Mouse (Mus musculus) midbrain, embryonic 10.5 days (tissue): ENCODE data around the gene Pcnx4. TPM values are rescaled to one million over a fixed set of nuclear protein-coding genes. Genes with fewer than 3 reads are reported as not detected.

Experiments used
- DNase-seq: peaks from one replicate; pipeline ENCODE4 v3.0.0-alpha.2; 2017; ENCODE audit warnings: low spot score
- H3K27ac ChIP-seq: fragments of 300-500 bp; sonication (generic); replicated peaks from 2 replicates; pipeline ENCODE4 v1.5.1; 2016; ENCODE audit warnings: mild to moderate bottlenecking
- H3K27me3 ChIP-seq: fragments of 300-500 bp; sonication (generic); 2 replicates; pipeline ENCODE4 v1.6.1; 2016; ENCODE audit warnings: low read depth, mild to moderate bottlenecking; ENCODE audit not compliant: poor library complexity, severe bottlenecking
- H3K36me3 ChIP-seq: fragments of 300-500 bp; sonication (generic); 2 replicates; pipeline ENCODE4 v1.6.1; 2016; ENCODE audit warnings: mild to moderate bottlenecking, moderate library complexity
- H3K4me1 ChIP-seq: fragments of 300-500 bp; sonication (generic); 2 replicates; pipeline ENCODE4 v1.6.1; 2016
- H3K4me3 ChIP-seq: fragments of 300-500 bp; sonication (generic); 2 replicates; pipeline ENCODE4 v1.5.1; 2016; ENCODE audit warnings: mild to moderate bottlenecking, moderate library complexity
- H3K9me3 ChIP-seq: fragments of 300-500 bp; sonication (generic); replicated peaks from 2 replicates; pipeline ENCODE4 v1.6.1; 2016; ENCODE audit warnings: mild to moderate bottlenecking
- WGBS: fragments of 180-500 bp; shearing (Covaris S2); methylation state at CpG from one replicate; pipeline ENCODE4 v1.1.7; 2016; 5-methylcytosine and 5-hydroxymethylcytosine counted together
- polyA plus RNA-seq: library from polyadenylated mRNA; unstranded; fragments of >200 nt; fragmentation: Nextera tagmentation; extraction: Ambion mirVana; gene quantifications from 2 replicates; pipeline ENCODE4 v1.2.1, GENCODE M21; 2016

The Pcnx4 gene
- polyA plus RNA-seq, 1 experiment from 2014 or later, result 13.4 TPM

DNA sequence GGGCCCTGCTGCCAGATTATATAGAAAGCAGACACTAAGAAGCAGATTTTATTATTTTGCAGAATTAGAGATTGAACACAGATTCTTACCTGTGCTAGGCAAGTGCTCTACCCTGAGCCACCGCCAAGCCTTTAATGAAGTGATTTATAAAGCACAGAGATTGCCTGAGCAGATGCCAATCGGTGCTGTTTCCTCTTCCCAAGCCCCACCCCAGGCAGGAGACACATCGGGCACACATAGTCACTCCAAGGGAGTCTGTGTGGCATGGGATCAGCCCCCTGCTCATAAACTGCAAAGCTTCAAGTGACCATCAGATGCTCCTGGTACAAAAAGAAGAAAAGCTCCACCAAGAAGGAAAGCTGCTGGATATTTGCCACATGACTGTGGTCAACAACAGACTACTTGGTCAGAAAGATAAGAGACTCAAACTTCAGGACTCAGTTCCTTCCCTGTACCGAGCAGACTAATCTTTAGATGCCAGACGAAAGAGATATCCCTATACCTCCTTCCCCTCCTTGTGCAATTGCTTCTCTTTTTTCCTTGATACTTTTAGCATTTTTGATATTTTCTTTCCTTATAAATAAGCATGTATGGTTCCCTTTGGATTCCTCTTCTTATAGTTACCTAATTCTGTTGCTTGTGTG, 86.8 kb downstream of the Pcnx4 start:
- Histone ChIP-seq H3K27me3 (no peaks in the 10 kb centered on the region), H3K4me3 (no peak overlapping the region), H3K36me3 (no peaks in the 10 kb centered on the region), H3K4me1 (no peaks in the 10 kb centered on the region), H3K27ac (no peak overlapping the region), H3K9me3 (no peaks in the 10 kb centered on the region)
- DNase-seq, result no peak
- WGBS, result 83% methylated on average over 5 of the region's 5 CpGs

DNA sequence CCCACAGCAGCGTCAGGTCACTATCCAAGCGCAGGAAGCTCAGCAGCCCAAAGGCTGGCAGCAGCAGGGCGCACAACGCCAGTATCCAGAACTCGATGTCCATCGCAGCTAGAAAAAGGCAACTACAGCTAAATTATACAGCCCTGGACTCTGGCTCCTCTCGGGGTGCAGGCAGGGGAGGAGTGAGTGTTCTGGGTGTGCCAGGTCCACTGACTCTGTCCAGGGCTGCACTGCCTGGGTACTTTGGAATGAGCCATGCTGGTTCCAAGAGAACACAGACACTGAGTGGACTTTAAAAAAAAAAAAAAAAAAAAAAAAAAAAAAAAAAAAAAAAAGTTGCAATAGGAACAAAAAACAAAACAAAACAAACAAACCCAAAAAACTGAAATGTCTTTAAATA, 92.6 kb downstream of the Pcnx4 start:
- Histone ChIP-seq H3K4me1 (no peaks in the 10 kb centered on the region), H3K27ac (no peak overlapping the region), H3K4me3 (no peak overlapping the region), H3K27me3 (no peaks in the 10 kb centered on the region), H3K9me3 (no peaks in the 10 kb centered on the region; the same call in 1 of the 2 replicates), H3K36me3 (no peaks in the 10 kb centered on the region)
- no peak for DNase-seq
- WGBS, result 94% methylated on average over 7 of the region's 7 CpGs

Other genes starting within 250 kb of the Pcnx4 start
- gene Rtn1, start 127.3 kb upstream of the Pcnx4 start, polyA plus RNA-seq, result 117 and 248 TPM in 2 replicates
- 0.86 and 1.3 TPM in 2 replicates for gene Lrrc9, start 94.5 kb upstream of the Pcnx4 start, polyA plus RNA-seq
- gene Gm4756, start 113.3 kb downstream of the Pcnx4 start, polyA plus RNA-seq, result not detected in 2 replicates
- 12.6 and 13.2 TPM in 2 replicates for gene Dhrs7, start 128.5 kb downstream of the Pcnx4 start, polyA plus RNA-seq
- gene Ppm1a, start 221.1 kb downstream of the Pcnx4 start, polyA plus RNA-seq, result 41.7 and 48.2 TPM in 2 replicates